Mouse (Mus musculus): ENCODE measurements at regions not wholly inside any gene's neighbourhood (a gene's known extent, or its start where the extent isn't known, plus 50 kb on each side); places are given as distances from the start of the nearest gene placed in this dataset.
A peak's percentile ranks its signal among the peaks of the same experiment; 100 is the strongest.

DNA sequence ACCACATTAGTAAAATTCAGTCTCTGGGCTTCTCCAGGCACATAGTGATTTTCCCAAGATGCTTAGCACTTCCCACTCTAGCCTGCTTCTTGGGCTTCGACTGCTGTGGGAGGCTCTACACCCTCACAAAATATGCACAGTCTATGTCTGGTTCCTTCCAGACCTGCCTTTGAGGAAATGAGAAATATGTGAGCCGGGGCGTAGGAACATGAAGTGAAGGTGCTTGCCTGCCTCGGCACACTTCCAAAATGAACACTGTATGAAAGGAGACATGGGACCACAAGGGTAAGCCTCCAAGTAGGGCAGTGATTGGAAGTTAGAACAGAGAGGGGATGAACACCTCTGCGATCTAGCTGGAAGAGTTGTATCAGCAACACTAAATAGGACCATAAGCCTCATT is 54.5 kb downstream of the Gm10260 start:
- DNase-seq, result peak; percentile 73

GRCm38 (mm10) chr13:97704541-97704940 is 55.9 kb downstream of the Gm10260 start:
- DNase-seq, result peak; percentile 46

DNA sequence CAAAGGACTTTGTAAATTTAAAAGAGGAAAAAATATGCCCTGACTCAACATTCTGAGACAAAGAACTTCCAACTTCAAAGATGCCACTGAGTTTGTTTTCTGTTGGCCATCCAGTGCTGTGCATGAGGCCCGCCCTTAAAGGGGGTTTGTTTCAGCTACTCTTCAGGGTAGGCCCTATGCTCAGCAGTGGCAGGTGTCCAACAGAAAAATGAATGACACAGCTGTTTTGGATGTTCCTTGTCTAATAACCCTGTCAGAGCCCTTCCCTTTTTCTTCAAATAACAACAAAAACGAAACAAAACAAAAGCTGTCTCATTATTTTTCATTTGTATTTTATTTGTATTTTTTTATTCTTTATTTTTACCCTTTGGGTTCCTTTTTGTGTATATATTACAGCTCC is 61.5 kb downstream of the Gm10260 start:
- DNase-seq, result peak; percentile 87

DNA sequence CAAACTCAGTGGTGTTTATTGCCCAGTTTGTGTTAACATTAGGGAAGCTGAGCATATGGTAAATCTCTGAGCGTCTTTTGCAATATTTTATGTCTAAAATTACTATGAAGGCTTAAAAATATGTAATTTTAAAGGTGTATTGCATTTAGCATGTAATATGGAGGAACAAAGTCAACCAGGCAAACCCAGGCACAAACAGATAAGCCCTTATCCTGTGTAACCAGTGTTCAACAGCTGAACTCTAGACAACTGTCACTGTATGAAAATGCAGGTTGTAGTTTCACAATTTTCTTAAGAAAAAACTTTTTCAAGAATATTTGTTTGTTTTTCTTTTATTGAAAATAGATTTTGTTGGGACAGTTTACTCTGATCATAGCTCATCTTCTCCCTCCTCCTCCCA is 62.1 kb downstream of the Gm10260 start:
- no peak for DNase-seq

- DNase-seq, result peak; percentile 61
These were observed 63.2 kb downstream of the Gm10260 start for GRCm38 (mm10) chr13:97697262-97697661.

- no peak for DNase-seq
These were observed 65.4 kb downstream of the Gm10260 start for GRCm38 (mm10) chr13:97695022-97695421.

- DNase-seq, result peak; percentile 88
These were observed 66.0 kb downstream of the Gm10260 start for GRCm38 (mm10) chr13:97694356-97694990.

- peak; percentile 36 for DNase-seq
These were observed 72.0 kb downstream of the Gm10260 start for GRCm38 (mm10) chr13:97688310-97688886.

DNA sequence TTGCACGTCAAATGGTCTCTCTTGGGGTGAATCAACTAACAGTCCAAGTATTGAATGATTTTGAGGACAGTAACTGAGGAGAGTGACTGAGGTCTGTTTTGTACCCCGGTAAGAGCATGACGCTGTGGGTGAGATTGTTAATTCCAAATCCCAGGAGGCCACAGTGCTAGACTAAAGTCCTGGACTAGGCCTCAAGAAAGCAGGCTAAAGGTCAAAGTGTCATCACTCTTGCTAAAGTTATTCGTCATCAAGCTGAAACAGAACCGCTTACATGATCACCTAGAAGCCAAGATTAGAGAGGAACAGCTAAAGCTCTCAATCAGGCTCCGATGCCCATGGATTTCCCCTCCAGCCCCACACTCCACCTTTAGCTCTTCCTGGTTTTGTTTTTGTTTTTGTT is 76.6 kb downstream of the Gm10260 start:
- DNase-seq, result peak; percentile 24

DNA sequence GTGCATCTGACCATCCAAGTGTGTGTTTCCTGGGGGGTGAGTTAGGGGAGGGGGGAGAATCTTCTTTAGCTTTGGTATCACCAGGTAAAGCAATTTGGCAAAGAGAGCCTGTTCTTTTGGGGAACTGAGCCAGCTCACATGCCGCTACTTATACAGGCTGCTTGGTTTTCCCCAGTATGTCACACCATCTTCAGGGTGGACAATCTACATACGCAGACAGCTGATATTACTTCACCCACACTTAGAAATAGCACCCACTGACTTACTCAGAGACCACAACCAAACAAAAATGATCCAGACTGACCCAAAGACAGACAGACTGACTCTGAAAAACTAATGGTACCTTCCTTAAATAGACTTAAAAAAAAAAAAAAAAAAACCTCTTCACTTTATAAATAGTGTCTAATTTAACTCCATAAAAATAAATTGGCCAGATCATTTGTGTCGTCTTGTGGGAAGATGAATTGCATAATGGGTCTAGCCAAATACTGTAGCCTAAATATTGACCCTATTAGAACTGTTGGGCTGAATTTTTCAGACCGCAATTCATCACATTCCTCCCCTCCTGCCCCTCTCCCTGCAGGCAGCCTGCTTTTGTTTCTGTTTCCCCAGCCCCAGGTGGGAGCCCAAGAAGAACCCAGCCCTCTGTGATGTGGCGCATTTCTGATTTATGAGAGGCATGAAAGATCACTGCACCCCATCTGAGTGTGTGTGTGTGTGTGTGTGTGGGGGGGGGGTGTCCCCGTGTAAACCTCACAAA is 79.0 kb downstream of the Gm10260 start:
- peak; percentile 69 for DNase-seq

GRCm38 (mm10) chr13:97680283-97680896 is 80.0 kb downstream of the Gm10260 start:
- peak; percentile 59 for DNase-seq

- DNase-seq, result peak; percentile 72
These were observed 81.4 kb downstream of the Gm10260 start for GRCm38 (mm10) chr13:97678991-97679390.

DNA sequence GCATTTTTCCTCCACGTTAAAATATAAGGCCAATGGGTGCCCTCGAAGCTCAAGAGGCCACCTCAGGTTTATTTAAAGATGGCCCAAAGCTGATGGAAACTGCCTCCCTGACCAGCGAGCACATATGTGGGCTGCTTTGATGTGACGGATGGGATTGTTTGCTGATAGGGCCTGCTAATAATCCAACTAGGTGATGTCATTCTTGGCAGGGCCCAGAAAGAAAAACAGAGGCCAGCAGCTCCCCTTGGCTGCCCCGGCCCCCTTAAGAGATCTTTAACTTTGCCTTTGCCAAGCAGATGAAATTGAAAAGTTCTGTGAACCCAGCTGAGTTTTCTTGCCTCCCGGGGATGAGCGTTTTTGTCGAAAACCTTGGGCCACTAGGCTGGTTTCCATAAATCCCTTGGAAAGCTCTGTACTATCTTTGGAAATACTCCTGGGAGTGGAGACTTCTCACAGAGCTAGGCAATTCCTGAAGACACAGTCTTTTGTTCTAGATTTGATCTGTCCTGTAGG is 83.8 kb downstream of the Gm10260 start:
- DNase-seq, result peak; percentile 93

DNA sequence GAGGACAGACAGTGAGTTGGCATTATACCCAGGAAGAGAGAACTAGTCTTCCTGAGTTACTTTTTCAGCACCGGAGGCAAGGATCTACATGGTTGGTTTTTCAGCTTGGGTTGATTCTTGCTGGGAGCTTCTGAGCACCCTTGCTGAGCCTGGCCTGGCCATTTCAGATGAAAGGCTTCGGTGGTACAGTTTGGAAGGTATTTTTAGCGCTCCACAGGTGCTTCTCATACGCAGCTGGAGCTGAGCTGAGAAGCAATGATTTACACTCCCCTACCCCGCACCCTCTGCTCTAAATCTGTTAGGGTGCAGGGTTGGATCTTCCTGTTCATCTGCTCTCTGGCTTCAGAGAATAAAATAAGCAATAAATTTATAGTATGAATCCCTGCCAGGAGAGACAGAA is 87.3 kb downstream of the Gm10260 start:
- peak; percentile 54 for DNase-seq

DNA sequence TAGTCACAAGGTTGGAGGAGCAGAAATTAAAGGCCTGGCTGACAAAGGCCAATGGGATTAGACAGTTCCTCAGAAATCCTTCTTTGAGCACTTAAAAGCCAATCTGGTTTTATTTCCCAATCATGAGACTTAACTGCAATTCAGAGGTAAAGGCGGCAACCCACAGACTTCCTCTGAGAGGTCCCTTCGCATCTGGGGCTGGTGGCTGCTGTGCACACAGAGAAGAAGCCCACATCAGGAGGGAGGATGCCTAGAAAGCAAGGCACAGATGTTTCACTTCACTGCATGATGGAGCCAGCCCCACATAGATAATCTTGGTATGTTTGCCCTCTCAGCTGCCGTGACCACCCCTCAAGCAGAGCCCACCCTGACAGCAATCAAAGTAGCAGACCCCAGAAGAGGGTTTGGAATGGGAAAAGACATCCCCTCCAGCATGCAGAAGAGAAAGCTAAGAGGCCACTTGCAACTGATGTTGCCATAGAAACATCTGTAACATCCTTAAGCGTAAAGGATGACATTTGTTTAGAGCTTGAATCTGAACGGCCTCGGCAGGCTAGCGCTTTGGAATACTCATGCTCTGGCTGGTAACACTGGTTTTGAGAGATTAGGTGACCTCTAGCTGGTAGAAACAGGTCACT is 88.3 kb downstream of the Gm10260 start:
- DNase-seq, result peak; percentile 79

GRCm38 (mm10) chr13:97669366-97669765 is 91.1 kb downstream of the Gm10260 start:
- no peak for DNase-seq

GRCm38 (mm10) chr13:97668910-97669309 is 91.5 kb downstream of the Gm10260 start:
- DNase-seq, result peak; percentile 56

DNA sequence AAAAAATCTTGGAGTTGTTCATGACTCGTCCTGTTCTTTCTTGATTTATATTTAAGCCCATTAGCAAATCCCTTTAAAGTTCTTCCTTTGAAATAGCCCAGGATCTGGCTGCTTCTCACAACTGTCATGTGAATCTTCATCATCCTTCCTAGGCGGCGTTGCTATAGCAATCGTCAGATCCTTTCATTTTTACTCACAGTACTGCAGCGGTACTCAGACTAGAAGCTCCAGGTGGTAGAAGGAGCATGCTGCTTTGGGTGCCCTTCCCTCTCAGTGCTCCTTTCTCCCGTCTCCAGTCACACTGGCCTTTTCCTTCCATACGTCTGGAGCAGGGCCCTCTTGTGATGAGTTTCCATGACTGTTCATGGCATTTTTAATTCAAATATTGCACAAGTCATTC is 93.1 kb downstream of the Gm10260 start:
- DNase-seq, result peak; percentile 81

GRCm38 (mm10) chr13:97666761-97667160 is 93.7 kb downstream of the Gm10260 start:
- peak; percentile 84 for DNase-seq

DNA sequence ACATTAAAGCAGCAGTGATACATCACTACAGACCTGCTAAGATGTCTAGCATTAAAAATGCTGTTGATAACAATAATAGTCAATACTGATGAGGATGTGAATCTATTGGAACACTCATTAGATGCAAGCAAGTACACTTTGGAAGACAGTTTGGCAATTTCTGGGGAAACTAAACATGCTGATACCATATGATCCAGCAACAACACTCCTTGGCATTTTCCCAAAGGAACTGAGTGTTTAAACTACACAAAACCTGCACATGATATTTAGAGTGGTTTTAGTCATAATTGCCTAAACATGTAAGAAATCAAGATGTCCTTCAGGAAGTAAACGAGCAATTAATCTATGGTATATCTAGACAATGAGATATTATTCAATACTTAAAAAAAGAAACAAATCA is 95.2 kb downstream of the Gm10260 start:
- DNase-seq, result no peak

- DNase-seq, result peak; percentile 99
These were observed 97.7 kb downstream of the Gm10260 start for GRCm38 (mm10) chr13:97662741-97663140.

DNA sequence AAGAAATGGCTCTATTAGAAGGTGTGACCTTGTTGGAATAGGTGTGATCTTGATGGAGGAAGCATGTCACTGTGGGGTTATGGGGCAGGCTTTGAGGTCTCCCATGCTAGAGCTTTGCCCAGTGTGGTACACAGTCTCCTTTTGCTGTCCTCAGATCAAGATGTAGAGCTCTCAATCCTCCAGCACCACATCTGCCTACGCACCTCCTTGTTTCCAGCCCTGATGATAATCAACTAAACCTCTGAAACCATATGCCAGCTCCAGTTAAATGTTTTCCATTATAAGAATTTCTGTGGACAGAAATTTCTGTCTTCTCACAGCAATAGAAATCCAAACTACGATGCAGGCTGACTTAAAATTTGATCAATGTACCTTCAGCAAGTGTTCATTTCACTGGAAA is 103.8 kb downstream of the Gm10260 start:
- DNase-seq, result no peak

DNA sequence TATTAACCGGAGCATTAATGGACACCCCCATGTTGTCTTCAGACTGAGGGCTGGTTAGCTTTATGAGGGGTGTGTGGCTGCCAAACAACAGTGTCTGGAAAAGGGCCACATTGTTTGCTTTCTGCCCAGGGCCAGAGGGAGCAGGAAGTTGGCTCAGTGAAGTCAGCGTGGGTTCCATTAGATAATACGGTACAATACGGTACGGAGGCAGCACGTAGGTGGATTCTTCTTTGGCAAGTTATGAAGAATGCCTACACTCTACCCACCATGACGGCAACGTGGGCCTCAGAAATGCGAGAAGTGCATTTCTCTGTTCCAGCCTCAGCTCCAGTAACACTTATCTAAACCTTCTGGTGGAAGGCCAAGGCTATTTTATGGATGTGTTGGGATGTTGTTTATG is 108.2 kb downstream of the Gm10260 start:
- peak; percentile 19 for DNase-seq

Data from heart, adult 11 months (tissue).